Mouse (Mus musculus): ENCODE data around the gene Ank2.

Gene Ank2

GRCm38 (mm10) chr3:127293479-127293874 is 205.7 kb downstream of the Ank2 start:
- DNase-seq (ENCODE audit: low read depth, low spot score): no peak

GRCm38 (mm10) chr3:127292864-127293478 is 206.2 kb downstream of the Ank2 start:
- no peak for DNase-seq (ENCODE audit: low read depth, low spot score)

DNA sequence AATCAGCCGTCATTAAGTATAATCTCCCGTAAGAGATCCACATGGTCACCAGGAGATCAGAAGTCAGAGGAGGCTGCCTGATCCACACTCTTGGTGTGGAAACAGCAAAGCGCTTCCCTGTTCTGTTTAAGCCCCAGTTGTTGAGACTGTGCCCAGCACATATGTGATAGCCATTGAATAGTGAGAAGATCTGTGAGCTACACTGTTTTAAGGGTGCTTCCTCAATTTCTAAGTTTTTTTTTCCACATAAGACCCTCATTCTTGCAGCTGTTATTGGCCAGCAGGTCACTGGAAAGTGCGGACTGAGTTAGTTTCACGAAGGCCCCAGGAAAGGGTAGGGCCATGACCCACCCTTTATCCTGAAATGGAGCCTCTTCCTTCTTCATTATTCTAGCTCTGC is 216.9 kb downstream of the Ank2 start:
- DNase-seq (ENCODE audit: low read depth, low spot score): peak; percentile 1

- DNase-seq (ENCODE audit: low read depth, low spot score): no peak
Observed at GRCm38 (mm10) chr3:127281390-127281789, 217.8 kb downstream of the Ank2 start.

- no peak for DNase-seq (ENCODE audit: low read depth, low spot score)
Observed at GRCm38 (mm10) chr3:127280376-127280775, 218.8 kb downstream of the Ank2 start.

DNA sequence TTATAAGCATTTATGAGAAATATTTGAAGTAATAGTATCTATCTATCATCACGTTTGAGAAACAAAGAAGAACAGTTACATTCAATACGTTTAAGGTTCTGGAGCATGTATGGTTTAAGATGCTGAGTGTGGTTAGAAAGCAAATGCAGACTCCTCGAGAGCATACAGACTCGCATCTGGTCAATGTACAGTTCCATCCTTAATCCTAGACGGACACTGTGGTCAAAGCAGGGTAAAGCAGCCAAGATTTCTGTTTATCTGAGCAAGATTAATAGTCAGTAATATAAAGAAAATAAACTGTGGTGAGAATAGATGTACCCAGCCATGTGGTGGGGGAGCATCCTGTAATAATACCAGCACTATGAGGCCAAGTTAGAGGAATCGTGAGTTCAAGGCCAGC is 223.2 kb downstream of the Ank2 start:
- DNase-seq (ENCODE audit: low read depth, low spot score): no peak

GRCm38 (mm10) chr3:127272801-127273200 is 226.3 kb downstream of the Ank2 start:
- no peak for DNase-seq (ENCODE audit: low read depth, low spot score)

DNA sequence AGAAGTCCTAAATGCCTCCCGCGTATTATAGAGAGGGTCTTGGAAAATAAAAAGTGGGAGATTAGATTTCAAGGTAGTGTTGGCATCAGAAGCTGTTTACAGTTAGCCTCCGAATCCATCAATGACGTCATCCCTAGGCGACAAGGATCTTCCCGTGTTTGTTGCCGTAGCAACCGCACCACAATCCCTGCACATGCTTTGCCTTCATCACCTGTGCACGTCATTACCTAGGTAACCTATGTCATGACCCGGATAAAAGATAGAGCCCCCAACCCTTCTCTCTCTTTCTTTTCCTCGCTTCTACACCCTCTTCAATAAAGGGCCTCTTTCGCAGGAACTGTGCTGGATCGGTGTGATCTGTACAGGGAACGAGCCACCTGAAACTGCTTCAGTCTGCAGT is 229.5 kb downstream of the Ank2 start:
- DNase-seq (ENCODE audit: low read depth, low spot score): no peak

DNA sequence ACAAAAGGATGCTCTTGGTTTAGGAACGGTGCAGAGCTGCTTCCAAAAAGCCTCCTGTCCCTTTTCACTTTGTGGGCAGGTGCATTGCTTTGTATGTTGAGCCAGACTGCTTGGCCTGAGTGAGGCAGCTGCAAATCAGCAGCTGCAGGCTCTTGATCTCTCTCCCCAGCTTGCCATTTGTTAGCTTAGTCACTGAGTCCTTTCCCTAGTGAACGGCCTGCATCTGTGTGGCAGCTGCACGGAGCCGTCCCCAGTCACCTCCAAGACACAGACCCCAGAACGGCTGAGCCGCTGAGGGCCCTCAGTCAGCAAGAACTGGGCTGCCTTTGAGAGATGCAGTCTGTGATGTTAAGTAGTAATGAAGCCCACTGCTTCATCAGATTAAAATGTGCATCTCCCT is 231.3 kb downstream of the Ank2 start:
- DNase-seq (ENCODE audit: low read depth, low spot score): peak; percentile 12

- no peak for DNase-seq (ENCODE audit: low read depth, low spot score)
Observed at GRCm38 (mm10) chr3:127265732-127266131, 233.4 kb downstream of the Ank2 start.

DNA sequence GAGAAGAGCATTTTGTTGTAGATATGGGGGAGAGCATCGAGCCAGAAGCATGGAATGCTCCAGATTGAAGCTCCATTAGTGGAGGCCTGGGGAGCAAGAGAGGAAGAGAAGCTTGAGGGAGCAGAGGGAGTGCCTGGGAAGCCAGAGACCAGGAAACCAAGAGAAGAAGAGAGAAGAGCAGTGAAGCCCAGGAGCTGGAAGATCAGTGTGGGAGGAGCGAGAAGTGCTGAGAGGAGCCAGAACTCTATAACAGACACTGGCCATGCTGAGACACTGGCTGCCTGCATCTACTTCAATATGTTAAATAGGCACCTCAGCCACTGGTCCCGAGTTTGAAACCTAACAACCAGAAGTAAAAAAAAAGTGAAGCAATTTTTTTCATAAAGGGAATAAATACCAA is 234.0 kb downstream of the Ank2 start:
- no peak for DNase-seq (ENCODE audit: low read depth, low spot score)

DNA sequence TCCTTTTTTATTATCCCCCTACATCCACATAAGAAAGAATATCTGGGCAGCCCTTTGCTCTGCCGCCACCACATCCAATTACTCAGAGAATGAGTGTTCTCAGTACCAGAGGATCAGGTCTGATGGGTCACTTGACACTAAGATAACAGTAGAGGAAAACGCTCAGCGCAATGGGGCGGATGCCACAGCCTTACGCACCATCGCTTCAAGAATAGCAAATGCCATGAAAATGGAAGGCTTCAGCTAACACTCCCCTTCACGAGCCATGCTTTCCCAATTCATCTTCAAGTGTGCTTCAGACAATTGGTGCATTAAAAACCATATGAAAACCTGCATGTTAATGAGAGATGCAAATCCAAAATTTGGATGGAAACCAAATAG is 238.4 kb downstream of the Ank2 start:
- DNase-seq (ENCODE audit: low read depth, low spot score): no peak

DNA sequence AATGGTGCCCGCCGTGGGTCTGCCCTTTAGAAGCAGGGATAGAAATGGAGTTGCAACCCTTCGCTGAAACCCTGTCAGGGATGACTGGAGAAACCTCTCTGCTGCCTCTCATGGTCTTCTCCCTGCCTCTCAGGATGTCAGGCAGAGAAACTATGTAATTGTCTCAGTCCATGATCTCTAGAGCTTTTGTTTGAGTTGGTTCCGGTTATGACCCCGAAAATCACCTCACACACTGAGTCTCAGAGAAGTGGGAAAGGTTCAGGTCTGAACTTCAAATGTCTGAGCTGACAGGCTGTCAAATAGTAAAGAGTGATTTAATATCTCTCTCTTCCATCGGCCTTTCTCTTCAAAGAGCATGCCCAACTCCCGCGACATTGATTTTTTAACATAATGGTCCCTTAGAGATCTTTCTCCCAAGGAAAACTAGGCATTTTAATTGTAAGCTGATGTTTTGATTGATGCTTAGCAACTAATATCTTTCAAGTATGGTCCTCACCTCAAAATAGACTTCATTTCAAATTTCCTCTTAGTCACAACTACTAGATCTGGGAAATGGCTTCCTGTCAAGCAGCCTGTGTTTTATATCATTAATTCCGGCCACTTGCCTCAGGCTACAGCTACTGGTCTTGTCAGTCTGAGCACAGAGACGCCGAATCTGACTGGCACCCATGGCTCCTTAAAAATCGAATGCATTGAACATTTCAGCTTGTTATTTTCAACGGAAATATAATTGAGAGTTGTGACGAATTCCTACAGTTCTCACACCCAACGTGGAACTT is 239.0 kb downstream of the Ank2 start:
- DNase-seq (ENCODE audit: low read depth, low spot score): no peak

- DNase-seq (ENCODE audit: low read depth, low spot score): no peak
Observed at GRCm38 (mm10) chr3:127258466-127259075, 240.6 kb downstream of the Ank2 start.

- DNase-seq (ENCODE audit: low read depth, low spot score): no peak
Observed at GRCm38 (mm10) chr3:127257969-127258368, 241.2 kb downstream of the Ank2 start.

GRCm38 (mm10) chr3:127257279-127257925 is 241.7 kb downstream of the Ank2 start:
- DNase-seq (ENCODE audit: low read depth, low spot score): no peak

DNA sequence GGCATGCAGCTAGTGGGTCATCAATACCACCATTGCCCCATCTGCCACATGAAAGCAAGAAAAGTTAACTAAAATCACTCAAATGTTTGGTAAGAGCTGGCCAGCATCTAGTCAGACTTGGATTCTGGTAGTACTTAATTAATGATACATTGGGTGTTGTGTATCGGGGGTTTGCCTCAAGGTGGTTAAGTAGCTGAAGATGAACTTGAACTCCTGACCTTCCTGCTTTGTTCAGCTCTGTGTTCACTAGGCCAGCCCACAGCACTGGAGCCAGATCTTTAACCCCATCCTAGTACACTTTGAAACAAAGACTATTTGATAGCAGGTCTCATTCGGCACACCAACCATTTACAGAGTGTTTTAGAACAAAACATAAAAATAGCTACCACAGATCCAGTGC is 242.5 kb downstream of the Ank2 start:
- DNase-seq (ENCODE audit: low read depth, low spot score): no peak

- no peak for DNase-seq (ENCODE audit: low read depth, low spot score)
Observed at GRCm38 (mm10) chr3:127250930-127251329, 248.2 kb downstream of the Ank2 start.

DNA sequence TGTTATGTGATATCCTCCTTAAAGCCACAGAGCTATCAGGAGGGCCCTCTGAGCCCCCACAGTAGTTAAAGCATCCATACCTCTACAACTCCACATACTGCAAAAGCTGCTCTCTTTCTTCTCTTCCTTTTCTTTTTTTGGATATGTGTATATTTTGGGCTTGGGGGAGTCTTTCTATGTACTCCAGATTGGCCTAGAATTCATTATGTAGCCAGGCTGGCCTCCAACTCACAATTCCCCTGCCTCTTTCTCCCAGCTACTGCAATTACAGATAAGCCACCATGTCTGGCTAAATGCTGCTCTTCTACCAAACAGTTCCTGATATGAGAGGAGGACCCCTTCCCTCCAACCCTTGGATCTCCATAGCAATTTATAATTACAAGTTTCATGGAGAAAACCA is 250.5 kb downstream of the Ank2 start:
- DNase-seq (ENCODE audit: low read depth, low spot score): no peak

DNA sequence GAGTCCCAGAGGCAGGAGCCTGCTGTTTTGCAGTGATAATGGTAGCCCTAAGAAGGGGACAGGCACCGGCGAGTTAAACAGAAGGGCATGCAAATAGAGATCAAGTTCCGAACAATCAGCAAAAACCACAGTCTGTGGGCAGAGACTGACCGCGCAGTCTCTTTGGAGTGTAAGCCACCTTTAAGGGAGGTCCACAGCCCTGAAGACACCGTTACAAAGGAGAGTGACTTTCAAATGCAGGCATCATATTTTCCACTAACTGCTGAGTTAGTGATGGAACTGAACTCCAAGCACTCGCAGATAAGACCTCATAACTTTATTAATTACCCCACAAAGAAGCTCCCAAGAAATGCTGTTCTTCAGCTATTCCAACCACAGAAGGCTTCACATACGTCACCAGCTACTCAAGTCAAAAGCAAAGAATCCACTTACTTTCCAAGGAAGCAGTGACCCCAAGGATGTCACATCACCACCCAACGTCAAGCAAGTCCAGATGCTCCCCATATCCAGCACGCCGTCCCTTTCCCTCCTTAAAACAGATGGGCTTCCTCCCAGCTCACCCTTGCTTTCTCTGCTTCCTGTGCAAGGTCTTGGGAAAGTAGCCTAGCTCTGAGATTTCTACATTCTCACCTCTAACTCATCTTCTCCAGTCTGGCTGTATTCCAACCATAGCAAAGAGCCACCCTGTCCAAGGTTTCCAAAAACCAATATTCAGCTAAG is 252.0 kb downstream of the Ank2 start:
- no peak for DNase-seq (ENCODE audit: low read depth, low spot score)

DNA sequence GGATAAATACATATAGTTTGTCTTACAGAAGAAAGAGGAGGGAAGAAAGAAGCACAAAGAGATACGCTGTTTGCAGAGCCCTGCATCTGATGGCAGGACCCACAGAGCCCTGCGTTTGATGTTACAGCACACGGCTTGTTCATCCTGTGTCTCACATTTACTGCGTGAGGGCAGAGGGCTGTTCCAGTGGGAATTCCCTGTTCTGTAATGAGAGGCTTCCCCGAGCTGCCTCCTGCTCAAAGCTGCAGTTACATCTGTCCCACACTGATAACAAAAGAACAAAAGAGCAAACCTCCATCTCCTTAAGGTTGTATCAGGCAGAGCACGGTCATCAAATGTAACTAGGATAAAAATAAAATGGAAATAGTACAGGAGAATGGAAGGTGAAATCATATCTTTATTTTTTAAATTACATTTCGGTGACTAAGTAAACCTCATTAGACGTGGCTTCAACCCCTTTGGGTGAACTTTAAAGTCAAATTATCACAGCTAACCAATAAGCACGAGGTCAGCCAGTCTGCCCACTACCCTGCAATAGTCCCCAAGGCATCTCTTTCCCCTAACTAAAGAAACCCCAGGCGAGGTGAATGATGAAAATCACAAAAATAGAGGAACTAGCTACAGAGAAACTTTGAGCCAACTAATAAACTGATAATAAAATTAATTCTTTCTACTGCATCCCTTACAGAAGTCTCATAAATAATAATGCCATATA is 255.1 kb downstream of the Ank2 start:
- no peak for DNase-seq (ENCODE audit: low read depth, low spot score)
